Mouse (Mus musculus): Measurements from ENCODE around the gene Wap.

DNA sequence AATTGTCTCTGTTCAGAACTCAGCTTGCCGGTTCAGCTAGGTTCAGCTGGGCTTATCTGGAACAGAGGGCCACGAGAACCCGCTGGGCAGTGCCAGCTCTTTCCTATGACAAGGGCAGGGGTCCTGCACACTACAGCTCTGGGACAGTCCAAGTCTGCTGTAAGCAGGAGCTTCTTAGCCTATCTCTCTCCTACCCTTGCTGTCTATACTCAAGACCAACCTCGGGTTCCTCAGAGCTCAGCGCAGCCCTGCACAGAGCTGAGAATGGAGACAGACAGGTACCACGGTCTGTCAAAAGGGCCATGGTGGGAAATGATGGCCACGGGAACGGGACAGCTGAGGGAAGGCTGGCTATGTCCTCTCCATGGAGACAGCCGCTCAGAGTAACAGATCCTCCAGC lies 35.2 kb downstream of the Wap start:
- no peak for TF ChIP-seq CTCF (IDR thresholded peaks at IDR 0.05; ENCODE audit: extremely low read depth, insufficient read depth, insufficient read length, insufficient replicate concordance)
- TF ChIP-seq POLR2A (IDR thresholded peaks at IDR 0.05; ENCODE audit: low read depth, low read length), result no peak
